In genomic region chr11:114608009-114608408, GRCm38 (mm10) we compare ENCODE assay signal across 23 mouse cellular contexts.
A peak's percentile ranks its signal among the peaks of the same experiment; 100 is the strongest.
DNase-seq lines count a peak whose midpoint lies in the region; ATAC-seq and TF ChIP-seq lines count a peak whose summit lies in the region.
"Had no signal": no experiment of that assay in that cellular context is flagged by ENCODE, and none has a peak within 500 bp of the region (broad histone marks: within the 10 kb centered on the region; RNA-seq: fewer than 3 reads in every experiment).

No protein-coding gene starts in this region.

- peaks cover 2% of the 10 kb centered on the region; the same call in 1 of the 2 replicates for H3K9me3 ChIP-seq in liver, embryonic 14.5 days (ENCODE audit: control insufficient read depth, low read length)
- peaks cover 2% of the 10 kb centered on the region; the same call in 1 of the 2 replicates for H3K9me3 ChIP-seq in liver, embryonic 11.5 days (ENCODE audit: control insufficient read depth, low read length)
- H3K9me3 ChIP-seq: forebrain, embryonic 15.5 days; heart, embryonic 10.5 days; lung, embryonic 15.5 days had no signal

- no peak overlapping the region for H3K4me2 ChIP-seq in liver, embryonic 14.5 days (ENCODE audit: low read depth)
- H3K4me2 ChIP-seq in liver, embryonic 11.5 days: no peak overlapping the region
- H3K4me2 ChIP-seq: embryonic facial prominence, embryonic 12.5 days; forebrain, embryonic 15.5 days; limb, embryonic 13.5 days; lung, embryonic 15.5 days; midbrain, embryonic 11.5 days; neural tube, embryonic 15.5 days; stomach, embryonic 15.5 days had no signal

- 74% methylated on average over 9 of the region's 9 CpGs for WGBS in liver, embryonic 14.5 days (ENCODE audit: insufficient replicate concordance)
- WGBS in liver, embryonic 11.5 days: 86% methylated on average over 9 of the region's 9 CpGs

- TF ChIP-seq POLR2A in testis, adult 2 months (IDR thresholded peaks at IDR 0.05; ENCODE audit: control insufficient read depth, low read depth, low read length): no peak

- intact Hi-C loops in gastrocnemius, adult 2 months (cut with DNase I): no loop called here
- intact Hi-C loops in gastrocnemius, postnatal 36 days (cut with DNase I): no loop called here

- no peak for DNase-seq in gastrocnemius, adult 2 months
- DNase-seq in gastrocnemius, postnatal 36 days: no peak
- no peak for DNase-seq in liver, embryonic 14.5 days (ENCODE audit: low read depth in 3 of 3, low spot score in 3 of 3)
- DNase-seq in liver, embryonic 11.5 days (ENCODE audit: low spot score): no peak
- no peak for DNase-seq in testis, postnatal 10 days (ENCODE audit: low spot score)
- DNase-seq in testis, postnatal 14 days (ENCODE audit: low spot score): peak; percentile 29
- no peak for DNase-seq in adrenal gland, adult 2 months
- DNase-seq: adrenal gland, postnatal 36 days; cerebellum, adult 8-10 months; heart, postnatal 10 days; kidney, postnatal 36 days; spleen, adult 18-20 months; thymus, postnatal 36 days had no signal

- no peak for TF ChIP-seq EP300 in liver, embryonic 14.5 days (IDR thresholded peaks at IDR 0.05; ENCODE audit: low read depth)

- H3K36me3 ChIP-seq in liver, embryonic 14.5 days (replicated peaks; ENCODE audit: control insufficient read depth, insufficient read depth, low read depth): no peaks in the 10 kb centered on the region
- no peaks in the 10 kb centered on the region for H3K36me3 ChIP-seq in liver, embryonic 11.5 days (ENCODE audit: control insufficient read depth, insufficient read depth, low read length)
- no peaks in the 10 kb centered on the region for H3K36me3 ChIP-seq in testis, adult 2 months (ENCODE audit: control insufficient read depth, insufficient read depth, low read length)
- H3K36me3 ChIP-seq: embryonic facial prominence, embryonic 12.5 days; forebrain, embryonic 15.5 days; heart, embryonic 10.5 days; limb, embryonic 13.5 days; lung, embryonic 15.5 days; neural tube, embryonic 15.5 days; stomach, embryonic 15.5 days had no signal

- ATAC-seq in liver, embryonic 14.5 days (ENCODE audit: insufficient read depth): no peak
- no peak for ATAC-seq in liver, embryonic 11.5 days (replicated peaks; ENCODE audit: low FRiP score)
- ATAC-seq: forebrain, embryonic 15.5 days; inflammation-experienced regulatory T-cells, adult 6 months had no signal

- no peaks in the 10 kb centered on the region for H3K27me3 ChIP-seq in liver, embryonic 14.5 days (ENCODE audit: control insufficient read depth, insufficient read depth, low read length)
- H3K27me3 ChIP-seq in liver, embryonic 11.5 days (replicated peaks; ENCODE audit: control insufficient read depth, insufficient read depth, low read length): no peaks in the 10 kb centered on the region
- no peaks in the 10 kb centered on the region for H3K27me3 ChIP-seq in testis, adult 2 months (ENCODE audit: control insufficient read depth, insufficient read depth, low read length)
- H3K27me3 ChIP-seq: forebrain, embryonic 15.5 days; limb, embryonic 13.5 days; lung, embryonic 15.5 days; neural tube, embryonic 15.5 days; stomach, embryonic 15.5 days had no signal

- H3K4me3 ChIP-seq in gastrocnemius, adult 2 months: no peak overlapping the region
- no peak overlapping the region for H3K4me3 ChIP-seq in liver, embryonic 14.5 days (ENCODE audit: insufficient read depth in 1 of 2, low read depth in 2 of 2, low read length in 2 of 2)
- H3K4me3 ChIP-seq in liver, embryonic 11.5 days (ENCODE audit: low read depth, low read length): no peak overlapping the region
- H3K4me3 ChIP-seq in testis, adult 2 months (ENCODE audit: control insufficient read depth, low read depth, low read length): no peak overlapping the region
- H3K4me3 ChIP-seq: embryonic facial prominence, embryonic 12.5 days; forebrain, embryonic 15.5 days; heart, embryonic 10.5 days; limb, embryonic 13.5 days; lung, embryonic 15.5 days; neural tube, embryonic 15.5 days; stomach, embryonic 15.5 days had no signal

- peak; percentile 25; the same call in 1 of the 2 replicates for TF ChIP-seq CTCF in gastrocnemius, adult 2 months (IDR thresholded peaks at IDR 0.05)
- TF ChIP-seq CTCF in liver, embryonic 14.5 days (IDR thresholded peaks at IDR 0.05; ENCODE audit: low read depth): peak; percentile 49
- peak; percentile 90; the same call in 1 of the 2 replicates for TF ChIP-seq CTCF in testis, adult 2 months (IDR thresholded peaks at IDR 0.05; ENCODE audit: control insufficient read depth, insufficient read depth, insufficient replicate concordance, low read depth, low read length)

- no peak overlapping the region for H3K27ac ChIP-seq in gastrocnemius, adult 2 months
- H3K27ac ChIP-seq in liver, embryonic 14.5 days: no peak overlapping the region
- no peak overlapping the region for H3K27ac ChIP-seq in liver, embryonic 11.5 days (ENCODE audit: low read depth, low read length)
- H3K27ac ChIP-seq in testis, adult 2 months (ENCODE audit: control insufficient read depth, insufficient read depth, low read depth, low read length): no peak overlapping the region
- H3K27ac ChIP-seq: embryonic facial prominence, embryonic 12.5 days; forebrain, embryonic 15.5 days; heart, embryonic 10.5 days; limb, embryonic 13.5 days; lung, embryonic 15.5 days; neural tube, embryonic 15.5 days; stomach, embryonic 15.5 days had no signal

- H3K4me1 ChIP-seq in liver, embryonic 14.5 days (replicated peaks; ENCODE audit: control insufficient read depth in 2 of 2, insufficient read depth in 2 of 2, low read length in 1 of 2): no peaks in the 10 kb centered on the region
- no peaks in the 10 kb centered on the region for H3K4me1 ChIP-seq in liver, embryonic 11.5 days (replicated peaks; ENCODE audit: control insufficient read depth, insufficient read depth, low read length)
- no peaks in the 10 kb centered on the region for H3K4me1 ChIP-seq in testis, adult 2 months (ENCODE audit: control insufficient read depth, insufficient read depth, low read length)
- H3K4me1 ChIP-seq: embryonic facial prominence, embryonic 12.5 days; forebrain, embryonic 15.5 days; limb, embryonic 13.5 days; lung, embryonic 15.5 days; neural tube, embryonic 15.5 days; stomach, embryonic 15.5 days had no signal

- H3K9ac ChIP-seq in liver, embryonic 14.5 days (replicated peaks): no peak overlapping the region
- no peak overlapping the region for H3K9ac ChIP-seq in liver, embryonic 11.5 days (ENCODE audit: low read depth, low read length)
- H3K9ac ChIP-seq: embryonic facial prominence, embryonic 12.5 days; forebrain, embryonic 15.5 days; limb, embryonic 13.5 days; lung, embryonic 15.5 days; neural tube, embryonic 15.5 days; stomach, embryonic 15.5 days had no signal

Comparison
In these comparisons a context has a peak if more than half of its experiments do, and no peak if none do; other contexts are left out.
1. CTCF ChIP-seq: peak in every context shown above with its lines; median percentile 90 in testis, adult 2 months; 49 in liver, embryonic 14.5 days; 25 in gastrocnemius, adult 2 months.